Mouse (Mus musculus) left cerebral cortex, adult 11 months (tissue): ENCODE measurements at regions not wholly inside any gene's neighbourhood (a gene's known extent, or its start where the extent isn't known, plus 50 kb on each side); places are given as distances from the start of the nearest gene placed in this dataset.

Experiments
- DNase-seq: peaks from one replicate; pipeline ENCODE4 v3.0.0; 2022; ENCODE audit warnings: low spot score

- DNase-seq = no peak
Measured at GRCm38 (mm10) chr13:101954521-101954920, 186.5 kb upstream of the Pik3r1 start.

DNA sequence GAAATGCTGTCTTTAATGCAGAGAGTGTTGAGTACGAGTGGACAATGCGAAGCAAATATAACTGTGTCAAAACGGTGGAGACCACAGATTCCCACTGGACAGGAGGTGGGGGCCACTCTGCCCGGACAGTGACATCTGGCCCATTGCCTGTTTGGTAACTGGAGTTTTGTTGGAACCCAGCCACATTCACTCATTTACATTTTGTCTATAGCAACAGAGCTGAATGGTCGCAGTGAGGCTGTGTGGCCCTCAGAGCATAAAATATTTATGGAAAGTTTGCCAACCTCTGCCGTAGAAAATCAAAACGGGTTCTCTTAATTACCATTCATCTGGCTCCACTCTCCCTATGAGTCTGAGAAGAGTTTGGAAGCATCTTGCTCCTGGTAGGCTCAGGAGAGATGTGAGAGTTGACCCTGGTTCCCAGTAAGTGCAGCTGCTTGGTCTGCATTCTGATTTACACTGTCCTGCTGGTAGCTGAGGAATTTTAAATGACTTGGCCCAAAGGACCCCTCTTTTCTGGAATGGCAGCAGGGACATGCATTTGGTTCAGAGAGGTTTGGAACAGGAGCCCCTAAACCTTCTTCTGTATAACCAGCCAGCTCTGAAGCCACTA lies 187.9 kb upstream of the Pik3r1 start:
- no peak for DNase-seq

- DNase-seq = no peak
Measured at GRCm38 (mm10) chr13:101957782-101958181, 189.8 kb upstream of the Pik3r1 start.

DNA sequence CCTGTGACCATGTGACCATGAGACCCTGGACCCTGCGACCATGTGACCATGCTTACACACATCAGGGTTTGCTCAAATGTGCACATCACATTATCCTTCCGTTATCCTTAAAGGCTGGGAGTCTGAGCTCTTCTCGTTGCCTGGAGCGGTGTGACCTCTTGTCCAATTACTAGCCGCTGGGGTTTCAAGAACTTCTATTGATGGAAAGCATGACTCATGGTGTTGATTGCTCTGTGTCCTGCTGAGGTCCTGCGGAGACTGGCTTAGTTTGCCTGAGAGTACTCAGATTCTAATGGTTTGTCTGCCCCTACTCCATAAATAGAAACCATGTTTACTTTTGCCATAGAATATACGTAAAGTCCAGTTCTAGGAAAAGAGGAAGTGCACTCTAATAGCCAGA lies 197.5 kb upstream of the Pik3r1 start:
- no peak for DNase-seq

- no peak for DNase-seq
Measured at GRCm38 (mm10) chr13:101966799-101967397, 198.9 kb upstream of the Pik3r1 start.

DNA sequence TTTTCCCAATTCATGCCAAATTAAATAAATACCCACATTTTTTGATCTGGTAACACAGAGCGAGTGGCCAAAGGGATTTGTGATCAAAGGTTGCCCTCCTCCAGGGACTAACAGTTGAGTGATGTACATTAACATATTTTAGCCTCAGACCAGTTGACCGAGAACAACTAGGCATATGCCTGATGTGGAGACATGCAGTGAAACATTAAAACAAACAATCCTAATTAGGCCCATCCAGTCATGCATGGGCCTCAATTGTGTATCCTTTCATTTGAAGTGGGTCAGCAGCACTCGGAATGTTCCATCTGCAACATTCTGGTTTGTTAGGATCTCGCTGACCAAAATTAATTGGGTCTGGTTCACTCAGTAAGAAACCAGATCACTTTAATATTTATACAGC lies 199.4 kb upstream of the Pik3r1 start:
- DNase-seq = no peak

DNA sequence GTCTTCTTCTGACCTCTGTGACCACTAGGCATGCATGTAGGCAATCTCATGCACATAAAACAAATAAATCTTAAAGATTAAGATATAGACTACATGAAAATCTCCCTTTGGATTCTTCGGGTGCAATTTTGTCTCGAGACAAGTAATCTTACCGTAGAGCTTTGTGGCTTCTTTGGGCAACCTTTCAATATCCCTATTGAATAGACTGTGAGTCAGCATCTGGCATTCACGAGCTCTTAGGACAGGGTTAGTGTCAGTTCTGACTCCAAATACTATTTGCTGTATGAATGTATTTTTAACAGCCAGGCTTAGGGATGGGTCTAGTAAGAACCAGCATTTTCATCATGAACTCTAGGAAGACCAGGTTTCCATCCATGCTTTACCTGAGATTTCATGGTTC lies 208.7 kb upstream of the Pik3r1 start:
- DNase-seq = no peak

DNA sequence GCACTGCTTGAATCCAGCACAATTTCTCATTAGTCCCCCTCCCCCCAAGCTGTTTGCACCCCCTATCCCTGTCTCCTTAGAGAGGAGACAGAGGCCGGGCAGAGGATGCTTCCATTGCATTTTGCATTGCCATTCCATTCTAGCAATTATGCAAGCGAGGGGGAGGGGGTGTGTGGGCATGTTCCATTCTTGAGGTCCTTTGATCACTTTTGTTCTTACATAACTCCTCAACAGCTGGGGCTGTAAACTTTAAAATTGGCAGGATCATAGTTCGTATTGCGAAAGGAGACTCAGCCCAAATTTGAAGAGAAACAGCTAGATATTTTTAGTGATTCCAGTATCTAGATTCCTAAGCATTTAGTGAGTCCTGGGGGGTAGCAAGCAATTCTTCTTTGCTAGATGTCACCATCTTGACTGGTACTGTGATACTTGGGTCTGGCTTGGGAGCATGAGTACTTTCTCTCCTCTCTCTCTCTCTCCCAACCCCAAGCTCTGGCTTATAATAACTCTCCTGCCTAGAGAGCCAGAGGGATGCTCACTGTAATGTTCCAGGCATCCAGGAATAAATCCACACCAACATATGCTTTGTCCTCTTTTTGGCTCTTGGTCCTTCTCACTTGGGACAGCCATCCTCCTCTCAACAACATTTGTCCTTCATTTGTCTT lies 212.3 kb upstream of the Pik3r1 start:
- DNase-seq = no peak

GRCm38 (mm10) chr13:101988637-101989413 lies 220.8 kb upstream of the Pik3r1 start:
- DNase-seq = no peak

DNA sequence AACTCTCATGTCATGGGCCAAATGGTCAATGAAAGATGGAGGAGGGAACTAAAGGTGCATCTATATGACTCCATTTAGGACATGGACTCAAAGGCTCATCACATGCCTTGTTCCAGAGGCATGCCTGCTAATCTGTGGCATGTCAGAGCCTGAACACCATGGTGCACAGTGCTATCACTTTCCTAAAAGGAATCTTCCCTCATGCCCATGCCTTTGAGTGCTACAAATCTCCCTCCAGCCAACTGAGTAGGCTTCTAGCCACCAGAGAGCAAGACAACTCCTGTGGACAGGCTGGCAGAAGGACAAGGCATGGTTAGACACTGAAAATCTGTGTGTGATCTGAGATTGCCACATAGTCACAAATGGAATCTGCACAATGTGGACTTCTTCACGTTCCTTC lies 223.7 kb upstream of the Pik3r1 start:
- no peak for DNase-seq

- DNase-seq = no peak
Measured at GRCm38 (mm10) chr13:101994779-101995178, 226.8 kb upstream of the Pik3r1 start.

DNA sequence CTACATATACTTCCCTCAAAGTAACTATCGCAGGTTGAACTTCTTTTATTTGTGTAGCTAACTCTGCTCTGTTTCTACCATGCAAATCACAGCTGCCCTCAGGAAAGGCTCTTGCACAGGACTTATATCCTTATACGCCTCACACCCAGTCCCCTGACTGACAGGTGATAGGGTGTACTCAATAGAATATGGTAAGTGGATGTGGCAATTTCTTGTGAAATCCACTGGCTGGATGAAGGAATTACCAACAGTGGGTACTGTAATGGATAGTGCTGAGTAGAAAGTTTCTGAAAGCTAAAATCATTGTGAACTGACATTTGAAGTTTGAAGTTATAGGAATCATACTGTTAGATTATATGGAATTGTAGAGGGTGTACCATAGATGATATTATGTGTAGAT lies 227.5 kb upstream of the Pik3r1 start:
- no peak for DNase-seq

- no peak for DNase-seq
Measured at GRCm38 (mm10) chr13:101996144-101996543, 228.1 kb upstream of the Pik3r1 start.

DNA sequence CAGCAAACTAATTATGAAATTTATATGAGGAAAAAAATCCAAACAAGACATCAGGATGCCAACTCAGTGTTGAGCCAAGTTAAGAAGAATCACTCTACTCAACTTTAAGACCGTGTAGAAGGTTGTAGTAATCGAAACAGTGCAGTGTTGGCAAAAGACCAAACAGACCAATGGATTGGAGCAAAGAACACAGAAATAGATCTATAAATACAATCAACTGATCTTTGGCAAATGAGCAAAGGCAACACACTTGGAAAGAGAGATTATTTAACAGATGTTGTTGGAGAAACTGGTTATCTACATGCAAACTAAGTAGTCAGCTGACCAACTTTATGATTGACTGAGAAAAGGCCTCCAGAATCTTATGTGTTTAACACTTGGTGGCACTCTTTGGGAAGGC lies 229.4 kb upstream of the Pik3r1 start:
- no peak for DNase-seq

- DNase-seq = no peak
Measured at GRCm38 (mm10) chr13:102006565-102006964, 238.5 kb upstream of the Pik3r1 start.

DNA sequence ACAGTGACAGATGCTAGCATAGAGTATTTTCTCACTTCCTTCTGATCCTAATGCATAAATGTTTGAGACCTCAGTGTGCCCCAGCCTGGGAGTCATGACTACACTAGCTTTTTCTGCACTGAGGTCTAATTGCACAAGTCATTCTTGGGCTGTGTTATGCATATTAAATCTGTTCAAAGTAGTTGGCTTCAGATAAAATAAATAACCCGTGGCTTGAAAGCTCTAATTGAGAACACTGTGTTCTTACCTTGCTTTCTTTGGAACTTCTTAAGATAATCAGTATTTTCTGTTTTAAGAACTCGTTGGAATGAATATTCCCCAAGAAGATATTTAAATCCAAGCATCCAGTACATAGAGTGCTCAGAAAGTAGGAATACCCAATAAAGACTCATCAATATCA lies 243.9 kb upstream of the Pik3r1 start:
- no peak for DNase-seq

DNA sequence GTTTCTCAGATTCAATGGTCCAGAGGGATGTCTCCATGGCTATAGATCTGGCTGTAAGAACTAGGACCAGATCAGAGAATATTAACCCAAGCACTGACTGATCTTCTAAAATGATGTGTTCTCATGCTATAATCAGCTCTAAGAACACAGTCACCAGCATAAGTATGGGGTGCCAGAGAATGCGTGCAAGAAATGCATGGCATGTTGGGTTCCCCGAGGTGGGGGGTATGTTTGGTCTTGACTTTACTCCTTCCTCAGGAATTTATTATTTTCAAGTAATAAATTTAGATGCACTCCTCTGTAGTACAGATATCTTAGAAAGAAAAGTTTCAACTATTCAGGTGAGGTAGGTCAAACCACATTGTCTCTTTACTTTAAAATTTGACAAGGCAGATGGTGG lies 246.5 kb upstream of the Pik3r1 start:
- DNase-seq = no peak

- DNase-seq = no peak
Measured at GRCm38 (mm10) chr13:102014958-102015357, 246.9 kb upstream of the Pik3r1 start.

GRCm38 (mm10) chr13:102016518-102016917 lies 248.5 kb upstream of the Pik3r1 start:
- no peak for DNase-seq

DNA sequence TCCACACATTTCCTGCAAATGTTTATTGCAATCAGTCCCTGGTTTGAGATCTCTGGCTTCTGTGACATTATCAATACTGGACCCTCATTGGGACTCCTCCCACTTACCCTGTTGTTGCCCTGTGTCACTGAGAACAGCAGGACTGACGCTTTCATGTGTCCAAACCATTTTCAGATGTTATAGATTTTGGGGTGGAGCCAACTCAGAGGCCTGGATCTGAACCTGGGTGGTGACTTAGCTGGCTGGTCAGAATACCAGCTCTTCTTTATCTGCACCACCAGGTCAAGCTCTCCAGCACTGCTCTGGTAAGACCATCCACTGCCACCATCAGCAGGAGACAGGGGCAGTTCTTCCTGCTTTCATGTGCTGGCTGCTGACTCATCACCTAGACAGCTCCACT lies 254.3 kb upstream of the Pik3r1 start:
- DNase-seq = no peak

DNA sequence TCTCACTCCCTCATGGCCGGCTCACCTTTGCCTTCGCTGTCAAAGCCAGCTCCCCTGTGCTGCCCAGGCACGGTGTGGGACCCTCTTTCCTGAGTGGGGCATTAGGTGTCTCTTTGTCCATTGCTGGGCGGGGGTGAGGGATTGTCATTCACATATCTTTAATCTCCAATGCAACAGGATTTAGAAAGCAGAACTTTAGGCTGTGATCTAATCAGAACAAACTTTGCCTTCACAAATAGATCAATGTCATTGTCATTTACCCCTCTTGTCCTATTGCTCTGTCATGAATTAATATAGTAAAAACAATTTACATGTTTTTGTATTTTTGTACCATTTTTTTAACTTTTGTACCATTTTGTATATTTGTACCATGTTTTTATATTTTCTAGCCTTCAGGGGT lies 254.7 kb upstream of the Pik3r1 start:
- DNase-seq = no peak

DNA sequence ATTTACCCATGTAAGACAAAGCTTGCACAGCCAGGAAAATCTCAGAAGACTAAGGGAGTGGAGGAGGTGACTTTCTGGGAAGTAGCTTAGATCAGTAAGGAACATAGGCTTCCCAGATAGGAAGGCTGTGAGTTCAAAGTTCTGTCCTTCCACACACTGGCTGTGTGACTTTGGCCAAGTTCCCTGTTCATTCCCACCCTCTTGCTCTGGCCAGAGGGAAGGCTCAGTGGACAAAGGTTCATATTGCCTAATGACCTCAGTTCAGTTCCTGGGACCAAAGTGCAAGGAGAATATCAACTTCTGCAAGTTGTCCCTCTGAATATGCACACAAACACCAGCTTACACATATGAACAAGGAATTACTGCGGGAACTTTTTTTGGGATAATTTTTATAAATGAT lies 255.6 kb upstream of the Pik3r1 start:
- no peak for DNase-seq

DNA sequence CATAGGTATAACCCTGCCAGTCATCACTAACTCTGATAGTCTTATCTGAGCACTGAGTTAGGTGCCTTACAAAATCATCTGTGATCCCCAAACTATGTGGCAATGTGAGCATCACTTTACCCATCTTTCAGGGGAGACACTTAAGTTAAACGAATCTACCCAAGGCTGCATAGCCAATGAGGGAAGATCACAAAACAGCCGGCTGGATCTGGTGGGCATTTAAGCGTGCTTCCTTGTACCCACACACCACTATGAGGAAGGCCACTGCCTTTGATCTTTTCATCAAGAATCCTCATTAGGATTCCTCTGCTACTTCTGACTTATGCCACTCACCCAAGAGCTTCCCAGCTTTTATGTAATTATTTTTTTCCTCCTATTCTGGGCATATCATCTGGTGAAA lies 257.1 kb upstream of the Pik3r1 start:
- no peak for DNase-seq
